ENCODE assay signal across 8 mouse cellular contexts in the genomic region with DNA sequence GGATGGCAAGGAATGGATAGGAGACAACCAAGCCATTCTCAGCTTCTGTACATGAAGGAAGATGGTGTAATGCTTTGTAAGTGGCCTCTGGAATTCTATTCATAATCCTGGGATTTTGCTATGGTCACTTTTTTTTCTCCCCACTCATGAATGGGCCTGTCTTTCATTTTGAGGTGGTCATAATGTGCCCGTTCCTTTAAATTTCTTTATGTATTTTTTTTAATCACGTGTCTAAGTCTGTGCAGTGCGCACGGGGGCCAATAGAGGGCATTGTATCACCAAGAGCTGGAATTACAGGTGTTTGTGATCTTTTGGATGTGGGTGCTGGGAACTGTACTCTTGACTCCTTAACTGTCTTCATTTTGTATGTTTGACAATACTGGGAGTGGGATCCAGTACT. TPM values are rescaled to one million over a fixed set of nuclear protein-coding genes. Genes with fewer than 3 reads are reported as not detected.
DNase-seq lines count a peak whose midpoint lies in the region; ATAC-seq and TF ChIP-seq lines count a peak whose summit lies in the region.

No protein-coding gene starts in this region.

- peaks cover 6% of the 10 kb centered on the region; the same call in 1 of the 2 replicates for H3K4me1 ChIP-seq in kidney, embryonic 14.5 days (ENCODE audit: control insufficient read depth, insufficient read depth, low read length)
- H3K4me1 ChIP-seq in lung, adult 2 months (ENCODE audit: control insufficient read depth, insufficient read depth, low read length), result peaks cover 4% of the 10 kb centered on the region; the same call in 1 of the 2 replicates

- peaks cover 20% of the 10 kb centered on the region; the same call in 1 of the 2 replicates for H3K36me3 ChIP-seq in kidney, embryonic 14.5 days (ENCODE audit: control insufficient read depth, insufficient read depth, low read length)

- whole genome bisulfite sequencing in kidney, embryonic 14.5 days, result 10% methylated on average over 4 of the region's 4 CpGs
- 5% methylated on average over 4 of the region's 4 CpGs for WGBS in lung, adult 2 months

- peak; percentile 33; the same call in 1 of the 2 replicates for TF ChIP-seq CTCF in lung, adult 2 months (IDR thresholded peaks at IDR 0.05; ENCODE audit: insufficient read depth, low read length)

- H3K4me3 ChIP-seq in kidney, embryonic 14.5 days (ENCODE audit: low read length), result peak overlapping the region; percentile 78
- H3K4me3 ChIP-seq in lung, adult 2 months (replicated peaks; ENCODE audit: extremely low read depth, low read depth, low read length), result peak overlapping the region; percentile 61

- no peak for ATAC-seq in frontal cortex, adult (ENCODE audit: low TSS enrichment)
- no peak for ATAC-seq in kidney, embryonic 14.5 days (ENCODE audit: low FRiP score, low TSS enrichment)

- H3K4me2 ChIP-seq in kidney, embryonic 14.5 days (replicated peaks; ENCODE audit: low read depth, low read length), result peak overlapping the region; percentile 53

- no peak for TF ChIP-seq POLR2A in lung, adult 2 months (IDR thresholded peaks at IDR 0.05; ENCODE audit: borderline replicate concordance, extremely low read depth, low read depth, low read length)

- no peaks in the 10 kb centered on the region for H3K9me3 ChIP-seq in kidney, embryonic 14.5 days (ENCODE audit: control insufficient read depth, low read length)

- DNase-seq in frontal cortex, postnatal 14 days (ENCODE audit: low spot score in 2 of 2), result peak; percentile 14 to 16
- DNase-seq in MEL-GATA-1-ER (ENCODE audit: extremely low read depth, low read depth), result peak; percentile 54
- peak; percentile 58 to 72 for DNase-seq in cerebellum, postnatal 10 days
- DNase-seq in heart, adult 8-10 months (ENCODE audit: low spot score), result peak; percentile 45
- DNase-seq in lung, adult 2 months, result peak; percentile 42
- peak; percentile 60 for DNase-seq in retina, embryonic 14.5 days (ENCODE audit: low spot score)

- peak overlapping the region; percentile 85 for H3K27ac ChIP-seq in kidney, embryonic 14.5 days (ENCODE audit: low read depth, low read length)

- no peaks in the 10 kb centered on the region for H3K27me3 ChIP-seq in kidney, embryonic 14.5 days (ENCODE audit: control insufficient read depth, insufficient read depth, low read length)

- H3K9ac ChIP-seq in kidney, embryonic 14.5 days (ENCODE audit: low read depth, low read length), result peak overlapping the region; percentile 65

RNA-seq across cellular contexts. Expression of gene Chek2, which starts 0.7 kb away (rescaled TPM):
- 1 to 10 TPM; 2.0 to 3.2 (median 2.4) TPM for total RNA-seq in heart, adult 8-10 months (2022)
- polyA plus RNA-seq in kidney, embryonic 14.5 days (2014; fragmentation: Nextera tagmentation; extraction: Ambion mirVana), result 36.2 and 37.5 TPM in 2 replicates
- polyA plus RNA-seq in lung, adult 2 months (2012; rRNA removed), result 3.3 and 4.4 TPM in 2 replicates

RNA-seq across cellular contexts. Expression of gene Hscb, which starts 0.9 kb away (rescaled TPM):
- total RNA-seq in heart, adult 8-10 months (2022), result 10 to 100 TPM; 17.6 to 21.4 (median 20.4) TPM
- polyA plus RNA-seq in kidney, embryonic 14.5 days (2014; fragmentation: Nextera tagmentation; extraction: Ambion mirVana), result 31.0 and 31.3 TPM in 2 replicates
- polyA plus RNA-seq in lung, adult 2 months (2012; rRNA removed), result 13.5 and 15.5 TPM in 2 replicates

RNA-seq across cellular contexts. Expression of gene Ulk1, which starts 30.6 kb away (rescaled TPM):
- total RNA-seq in heart, adult 8-10 months (2022), result 10 to 100 TPM; 63.1 to 99.8 (median 73.6) TPM
- 33.6 and 34.6 TPM in 2 replicates for polyA plus RNA-seq in kidney, embryonic 14.5 days (2014; fragmentation: Nextera tagmentation; extraction: Ambion mirVana)
- polyA plus RNA-seq in lung, adult 2 months (2012; rRNA removed), result 50.5 and 64.6 TPM in 2 replicates

RNA-seq across cellular contexts. Expression of gene Ttc28, which starts 39.1 kb away (rescaled TPM):
- total RNA-seq in heart, adult 8-10 months (2022), result 10 to 100 TPM; 11.0 to 17.2 (median 12.3) TPM
- polyA plus RNA-seq in kidney, embryonic 14.5 days (2014; fragmentation: Nextera tagmentation; extraction: Ambion mirVana), result 19.3 and 24.7 TPM in 2 replicates
- 14.4 and 16.6 TPM in 2 replicates for polyA plus RNA-seq in lung, adult 2 months (2012; rRNA removed)

Comparison
In these comparisons a context has a peak if more than half of its experiments do, and no peak if none do; other contexts are left out.
1. DNase-seq: peak in every context shown above with its lines; median percentile 65 in cerebellum, postnatal 10 days; 60 in retina, embryonic 14.5 days; 54 in MEL-GATA-1-ER; 45 in heart, adult 8-10 months; 42 in lung, adult 2 months; 15 in frontal cortex, postnatal 14 days.